ENCODE assay signal across 9 mouse cellular contexts in genomic region chr7:35649071-35649470, GRCm38 (mm10). TPM values are rescaled to one million over a fixed set of nuclear protein-coding genes. Genes with fewer than 3 reads are reported as not detected.
DNase-seq lines count a peak whose midpoint lies in the region.
"Had no signal": no experiment of that assay in that cellular context is flagged by ENCODE, and none has a peak within 500 bp of the region (broad histone marks: within the 10 kb centered on the region; RNA-seq: fewer than 3 reads in every experiment).

No protein-coding gene starts in this region.

- DNase-seq in heart, adult 18-20 months, result peak; percentile 28 to 35
- DNase-seq in heart, adult 8-10 months (ENCODE audit: low spot score), result no peak
- peak; percentile 69 for DNase-seq in NIH3T3 (ENCODE audit: low read depth)
- DNase-seq in gastrocnemius, adult 18-20 months (ENCODE audit: low spot score), result peak; percentile 63
- DNase-seq in kidney, postnatal 14 days, result peak; percentile 64
- DNase-seq in naive thymus-derived CD4-positive, alpha-beta T cell, adult 2 months (ENCODE audit: low read depth), result peak; percentile 59
- DNase-seq in limb, embryonic 10.5 days (ENCODE audit: low spot score), result no peak
- no peak for DNase-seq in layer of hippocampus, postnatal 36 days

- no peaks in the 10 kb centered on the region for H3K27me3 ChIP-seq in limb, embryonic 10.5 days (ENCODE audit: low read depth, poor library complexity, severe bottlenecking)
- H3K27me3 ChIP-seq: neural tube, embryonic 13.5 days had no signal

- H3K4me1 ChIP-seq in limb, embryonic 10.5 days, result peaks cover 11% of the 10 kb centered on the region; the same call in 1 of the 2 replicates

- H3K9me3 ChIP-seq in limb, embryonic 10.5 days (replicated peaks), result no peaks in the 10 kb centered on the region
- H3K9me3 ChIP-seq: neural tube, embryonic 13.5 days had no signal

- peaks cover 18% of the 10 kb centered on the region for H3K36me3 ChIP-seq in limb, embryonic 10.5 days

- H3K27ac ChIP-seq in limb, embryonic 10.5 days, result no peak overlapping the region
- H3K27ac ChIP-seq: neural tube, embryonic 13.5 days had no signal

- H3K4me3 ChIP-seq in limb, embryonic 10.5 days, result no peak overlapping the region
- H3K4me3 ChIP-seq: neural tube, embryonic 13.5 days had no signal

- WGBS in limb, embryonic 10.5 days, result 59% methylated on average over 3 of the region's 3 CpGs

RNA-seq across cellular contexts. Expression of gene Pdcd5, which starts 1.8 kb away (rescaled TPM):
- total RNA-seq in heart, adult 18-20 months (2021), result 100 to 1,000 TPM; 112 to 114 TPM
- 100 to 1,000 TPM in 1 of 4 experiments, 10 to 100 TPM in 3; 67.2 to 104 (median 89.7) TPM for total RNA-seq in heart, adult 8-10 months (2022)
- 100 to 1,000 TPM; 148 to 149 TPM for total RNA-seq in gastrocnemius, adult 18-20 months (2021)
- 307 and 339 TPM in 2 replicates for polyA plus RNA-seq in limb, embryonic 10.5 days (2016; fragmentation: Nextera tagmentation; extraction: Ambion mirVana)
- total RNA-seq in layer of hippocampus, postnatal 36 days (2021), result 10 to 100 TPM; 73.9 to 84.1 TPM

Comparison
In these comparisons a context has a peak if more than half of its experiments do, and no peak if none do; other contexts are left out.
1. DNase-seq: peak in heart, adult 18-20 months (2 of 2), NIH3T3 (single experiment), gastrocnemius, adult 18-20 months (single experiment), kidney, postnatal 14 days (single experiment) and naive thymus-derived CD4-positive, alpha-beta T cell, adult 2 months (single experiment); none in heart, adult 8-10 months (single experiment), limb, embryonic 10.5 days (single experiment) and layer of hippocampus, postnatal 36 days (0 of 2).